Mouse (Mus musculus) testis, adult 2 months (tissue): ENCODE data around the gene Slc12a9. TPM values are rescaled to one million over a fixed set of nuclear protein-coding genes. Genes with fewer than 3 reads are reported as not detected.
A peak's percentile ranks its signal among the peaks of the same experiment; 100 is the strongest.

Source experiments
- H3K27ac ChIP-seq: fragments of 200-500 bp; 2 replicates; pipeline ENCODE4 v1.5.1; 2012; ENCODE audit warnings: low read depth, low read length; ENCODE audit not compliant: control insufficient read depth, insufficient read depth
- H3K27me3 ChIP-seq: fragments of 200-500 bp; 2 replicates; pipeline ENCODE4 v1.6.1; 2012; ENCODE audit warnings: mild to moderate bottlenecking, low read length, moderate library complexity; ENCODE audit not compliant: control insufficient read depth, insufficient read depth
- H3K36me3 ChIP-seq: fragments of 200-500 bp; 2 replicates; pipeline ENCODE4 v1.6.1; 2012; ENCODE audit warnings: mild to moderate bottlenecking, low read length; ENCODE audit not compliant: control insufficient read depth, insufficient read depth
- H3K4me1 ChIP-seq: fragments of 200-500 bp; 2 replicates; pipeline ENCODE4 v1.6.1; 2012; ENCODE audit warnings: low read length; ENCODE audit not compliant: control insufficient read depth, insufficient read depth
- H3K4me3 ChIP-seq: fragments of 200-500 bp; 2 replicates; pipeline ENCODE4 v1.5.1; 2012; ENCODE audit warnings: low read depth, mild to moderate bottlenecking, low read length, moderate library complexity, mixed read lengths; ENCODE audit not compliant: control insufficient read depth
- CTCF ChIP-seq: fragments of 200-500 bp; IDR thresholded peaks from 2 replicates; pipeline ENCODE4 v1.5.1; 2012; ENCODE audit warnings: low read depth, mild to moderate bottlenecking, inconsistent platforms, low read length, moderate library complexity; ENCODE audit not compliant: control insufficient read depth, insufficient read depth, insufficient replicate concordance
- POLR2A ChIP-seq: fragments of 200-500 bp; IDR thresholded peaks from 2 replicates; pipeline ENCODE4 v1.6.1; 2012; ENCODE audit warnings: low read depth, mild to moderate bottlenecking, inconsistent platforms, low read length, moderate library complexity; ENCODE audit not compliant: control insufficient read depth
- polyA plus RNA-seq: library from polyadenylated mRNA; depleted of rRNA; stranded (reverse); fragments of >200 nt; gene quantifications from 2 replicates; pipeline ENCODE4 v1.2.3, GENCODE M21; 2012

Slc12a9 gene
- polyA plus RNA-seq, 1 experiment: 3.6 TPM

DNA sequence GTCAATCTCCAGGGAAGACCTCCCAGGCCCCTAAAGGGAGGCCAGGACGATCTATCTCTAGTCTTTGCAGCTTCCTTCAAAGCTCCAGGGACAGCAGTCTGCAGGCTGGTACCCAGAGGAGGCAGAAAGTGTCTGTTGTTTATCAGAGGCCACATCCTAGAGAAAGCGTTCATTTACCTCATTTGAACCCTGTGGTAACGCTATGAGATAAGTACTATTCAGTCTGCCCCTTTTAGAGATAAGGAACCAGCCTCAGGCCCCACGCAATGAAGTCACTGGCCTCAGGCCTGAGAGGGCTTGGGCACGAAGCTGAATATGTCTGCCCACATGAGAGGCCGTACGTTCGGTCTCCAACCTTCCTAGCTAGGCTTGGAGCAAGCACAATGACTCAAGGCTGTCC lies 16.0 kb downstream of the Slc12a9 start:
- H3K36me3 ChIP-seq: no peaks in the 10 kb centered on the region
- no peak overlapping the region for H3K27ac ChIP-seq
- no peaks in the 10 kb centered on the region for H3K27me3 ChIP-seq
- no peak overlapping the region for H3K4me3 ChIP-seq
- TF ChIP-seq CTCF: no peak
- no peak for TF ChIP-seq POLR2A
- H3K4me1 ChIP-seq: peaks cover 23% of the 10 kb centered on the region

DNA sequence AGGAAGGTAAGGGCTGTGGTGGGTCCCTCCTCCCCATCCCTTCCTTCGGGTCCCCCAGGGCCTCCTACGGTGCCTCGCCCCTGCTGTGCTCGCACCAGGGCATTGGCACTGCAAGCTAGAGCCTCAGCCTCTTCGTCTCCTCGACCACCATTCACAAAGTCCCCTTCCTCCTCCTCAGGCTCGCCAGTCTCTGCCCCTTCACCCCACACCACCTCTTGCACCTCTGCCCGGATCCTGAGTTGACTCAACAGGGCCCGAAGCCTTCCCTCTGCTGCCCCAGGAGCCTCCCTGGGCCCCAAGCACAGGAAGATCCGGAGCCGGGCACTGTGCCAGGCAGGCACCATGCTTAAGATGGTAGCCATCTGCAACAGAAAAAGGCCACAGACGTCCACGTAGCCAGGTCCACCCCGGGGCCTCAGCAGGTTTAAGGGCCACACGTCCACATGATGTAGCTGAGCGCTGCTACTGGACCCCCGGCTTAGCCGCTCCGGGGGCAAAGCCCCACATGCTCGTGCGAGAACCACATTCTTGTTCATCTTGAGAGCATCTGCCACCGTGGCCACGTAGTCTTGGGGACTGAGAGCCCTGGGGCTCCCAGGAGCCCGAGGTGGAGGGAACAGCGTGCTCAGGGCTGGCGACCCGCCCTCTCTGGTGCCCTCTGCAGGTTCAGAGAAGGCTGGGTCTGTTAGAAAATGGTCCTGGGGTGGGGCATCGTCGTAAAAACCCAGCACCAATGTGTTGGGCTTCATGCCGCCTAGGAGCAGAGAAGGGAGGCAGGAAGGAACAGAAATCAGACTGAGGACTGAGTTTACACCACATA lies 18.1 kb downstream of the Slc12a9 start:
- H3K4me3 ChIP-seq: no peak overlapping the region
- H3K4me1 ChIP-seq: peaks cover 21% of the 10 kb centered on the region
- no peaks in the 10 kb centered on the region for H3K36me3 ChIP-seq
- TF ChIP-seq POLR2A (no peak), CTCF (no peak)
- no peaks in the 10 kb centered on the region for H3K27me3 ChIP-seq
- H3K27ac ChIP-seq: no peak overlapping the region

DNA sequence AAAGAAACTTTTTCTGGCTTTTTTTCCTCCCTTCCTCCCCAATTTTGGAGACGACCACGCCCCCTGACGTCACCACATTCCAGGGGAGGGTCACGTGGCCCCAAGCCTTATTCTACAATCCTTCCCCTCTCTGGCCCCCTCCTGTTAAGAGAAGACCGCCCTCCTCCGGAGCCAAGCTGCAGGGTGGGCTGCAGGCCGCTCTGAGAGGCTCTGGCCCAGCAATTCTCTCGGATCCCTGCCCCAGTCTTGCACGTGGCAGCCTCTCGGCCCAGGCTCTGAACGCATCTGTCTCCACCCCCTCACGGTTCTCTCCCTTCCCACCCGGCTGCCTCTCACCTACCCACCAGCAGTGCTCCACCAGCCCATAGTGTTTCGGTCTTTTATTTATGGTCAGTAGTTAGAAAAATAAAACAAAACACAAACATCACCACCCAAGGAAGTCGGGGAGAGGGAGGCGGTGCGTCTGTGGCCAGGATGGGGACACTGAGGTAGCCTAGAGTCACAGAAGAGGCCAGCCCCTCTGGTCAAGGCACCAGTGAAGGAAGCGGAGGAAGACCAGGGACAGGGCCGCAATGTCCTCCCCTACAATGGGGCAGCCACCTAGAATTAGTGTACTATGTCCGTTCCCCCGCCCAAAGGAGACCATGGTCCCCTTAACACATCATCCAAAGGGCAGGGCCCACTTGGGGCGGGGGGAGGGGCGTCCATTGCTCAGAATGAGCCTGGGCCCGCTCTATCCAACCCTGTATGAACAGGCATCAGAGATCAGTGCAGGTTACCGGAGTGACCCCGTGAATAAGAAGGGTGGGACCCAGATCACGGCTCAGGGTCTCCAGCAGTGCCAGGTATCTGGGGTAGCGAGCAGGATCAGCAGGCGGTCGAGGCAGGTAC lies 19.0 kb downstream of the Slc12a9 start, which contains the start of gene Trip6:
TSS of gene Trip6 (minus strand) at position 212 of the 891 bp plus-strand sequence.
- peak within 1 kb of the TSS; percentile 75 for H3K4me3 ChIP-seq
- H3K27me3 ChIP-seq: no peaks in the 10 kb centered on the region
- peaks cover 21% of the 10 kb centered on the region for H3K4me1 ChIP-seq
- H3K27ac ChIP-seq: peak within 1 kb of the TSS; percentile 73
- TF ChIP-seq CTCF (no peak), POLR2A (no peak)
- no peaks in the 10 kb centered on the region for H3K36me3 ChIP-seq

DNA sequence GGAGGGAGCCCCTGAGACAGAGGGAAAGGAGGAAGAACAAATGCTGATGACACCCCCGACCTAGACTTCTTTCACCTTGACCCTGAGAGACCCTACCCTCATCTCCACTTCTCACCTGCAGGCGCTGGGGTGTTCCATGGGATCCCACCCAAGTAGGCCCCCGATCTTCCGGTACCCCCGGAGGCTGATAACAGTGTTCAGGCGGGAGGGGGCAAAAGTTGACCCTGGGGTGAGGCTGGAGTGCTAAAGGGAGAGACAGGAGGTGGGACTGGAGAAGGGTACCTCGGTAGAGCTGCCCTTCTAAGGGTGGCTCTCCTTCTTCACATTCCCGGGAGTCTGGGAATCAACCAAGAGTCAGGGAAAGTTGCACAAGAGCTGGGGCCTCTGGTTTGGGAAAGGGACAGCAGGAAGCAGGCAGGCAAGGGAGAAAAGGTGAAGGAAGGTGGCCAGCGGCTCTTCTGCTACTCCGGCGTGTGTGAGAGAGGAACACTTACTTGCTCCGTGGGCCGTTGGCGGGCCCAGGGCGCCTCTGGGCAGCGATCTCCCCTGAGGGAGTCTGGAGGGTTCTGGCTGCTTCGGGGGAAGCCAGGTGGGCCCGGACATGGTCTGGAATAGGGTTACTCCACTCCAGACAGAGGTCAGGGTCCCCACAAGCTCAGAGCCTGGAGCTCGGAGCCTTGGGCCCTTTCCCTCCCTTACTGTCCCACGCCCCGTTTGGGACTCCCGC lies 19.8 kb downstream of the Slc12a9 start:
- Histone ChIP-seq H3K36me3 (no peaks in the 10 kb centered on the region), H3K4me1 (peaks cover 21% of the 10 kb centered on the region), H3K4me3 (peak overlapping the region; percentile 75), H3K27me3 (no peaks in the 10 kb centered on the region), H3K27ac (peak overlapping the region; percentile 63)
- TF ChIP-seq CTCF (no peak), POLR2A (no peak)

DNA sequence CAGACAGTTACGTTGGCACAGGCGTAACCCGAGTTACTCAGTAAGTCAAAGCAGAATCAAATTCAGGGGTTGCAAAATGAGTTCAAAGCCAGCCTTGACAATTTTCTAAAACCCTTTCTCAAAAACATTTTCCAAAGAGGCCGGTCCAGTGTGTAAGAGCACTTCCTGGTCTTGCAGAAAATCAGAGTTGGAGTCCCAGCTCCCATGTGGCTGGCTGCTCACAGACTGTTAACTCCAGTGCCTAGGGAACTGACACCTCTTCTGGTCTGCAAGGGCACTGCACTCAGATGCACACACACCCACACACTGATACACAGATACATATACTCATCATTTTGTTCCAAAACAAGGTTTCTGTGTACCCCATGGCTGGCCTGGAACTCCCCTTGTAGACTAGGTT lies 25.0 kb downstream of the Slc12a9 start:
- Histone ChIP-seq H3K36me3 (peaks cover 1% of the 10 kb centered on the region; the same call in 1 of the 2 replicates), H3K4me1 (peaks cover 8% of the 10 kb centered on the region), H3K4me3 (no peak overlapping the region), H3K27me3 (no peaks in the 10 kb centered on the region), H3K27ac (no peak overlapping the region)
- TF ChIP-seq POLR2A: no peak
- TF ChIP-seq CTCF: no peak

DNA sequence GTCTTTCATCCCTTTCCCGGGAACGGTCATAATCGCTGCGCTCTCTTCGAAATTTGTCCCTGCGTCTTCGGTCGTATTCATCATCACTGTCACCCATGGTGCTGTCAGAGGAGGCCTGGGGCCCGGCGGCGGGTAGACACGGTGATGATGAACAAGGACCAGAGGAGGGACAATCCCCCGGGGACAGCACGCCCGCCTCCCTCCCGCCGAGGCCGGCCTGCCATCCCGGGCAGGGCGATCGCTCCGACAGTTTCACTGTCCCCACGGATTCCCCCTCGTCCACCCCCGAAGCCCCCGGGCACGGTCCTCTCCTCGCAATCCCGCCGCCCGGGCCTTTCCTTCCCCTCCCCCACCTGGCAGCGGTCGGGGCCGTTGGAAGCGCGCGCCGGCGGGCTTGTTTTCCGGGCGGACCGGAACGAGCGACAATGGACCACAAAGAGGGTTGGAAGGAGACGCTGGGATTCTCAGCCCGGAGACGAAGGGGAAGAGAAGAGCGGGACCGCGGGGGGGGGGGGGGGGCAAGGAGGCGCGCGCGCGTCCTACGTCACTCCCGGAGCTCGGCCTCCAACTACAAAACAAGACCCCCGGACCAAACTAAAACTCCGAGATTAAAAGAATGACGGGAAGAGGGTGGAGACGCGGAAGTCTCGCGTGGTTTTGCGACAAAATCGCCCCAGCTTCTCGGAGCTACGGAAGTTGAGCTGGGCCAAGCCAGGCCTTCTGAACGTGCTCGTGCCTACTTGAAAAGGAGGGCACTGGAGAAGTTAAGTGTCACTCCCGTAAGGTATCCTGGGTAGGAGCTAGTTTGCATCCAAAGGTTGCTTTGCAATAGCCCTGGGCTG lies 26.1 kb downstream of the Slc12a9 start, which contains the start of gene Srrt:
TSS of gene Srrt (minus strand) at position 604 of the 842 bp plus-strand sequence.
- TF ChIP-seq POLR2A (no peak; the same call in 1 of the 2 replicates), CTCF (no peak)
- peaks cover 5% of the 10 kb centered on the region for H3K36me3 ChIP-seq
- peaks cover 2% of the 10 kb centered on the region for H3K4me1 ChIP-seq
- H3K4me3 ChIP-seq: peak within 1 kb of the TSS; percentile 87
- H3K27me3 ChIP-seq: no peaks in the 10 kb centered on the region
- H3K27ac ChIP-seq: peak within 1 kb of the TSS; percentile 79
